Mouse (Mus musculus) heart, embryonic 12.5 days (tissue): Measurements from ENCODE around the gene Tmed8. TPM values are rescaled to one million over a fixed set of nuclear protein-coding genes. Genes with fewer than 3 reads are reported as not detected.
A peak's percentile ranks its signal among the peaks of the same experiment; 100 is the strongest.
"Not testable (repeated sequence)": the region's sequence is repeated elsewhere in the genome, so short reads cannot be mapped to it uniquely, and the experiment has no call there.

Source experiments
- ATAC-seq: fragments of 200-750 bp; cut with Nextera tagmentation; 2 replicates; pipeline ENCODE4 v1.8.0; 2017; ENCODE audit warnings: moderate TSS enrichment, moderate library complexity; ENCODE audit not compliant: insufficient number of reproducible peaks, low FRiP score
- H3K27ac ChIP-seq: fragments of 300-500 bp; sonication (generic); 2 replicates; pipeline ENCODE4 v1.5.1; 2016; ENCODE audit warnings: mild to moderate bottlenecking, moderate library complexity; ENCODE audit not compliant: poor library complexity, severe bottlenecking
- H3K27me3 ChIP-seq: fragments of 300-500 bp; sonication (generic); replicated peaks from 2 replicates; pipeline ENCODE4 v1.6.1; 2016; ENCODE audit warnings: mild to moderate bottlenecking, moderate library complexity
- H3K36me3 ChIP-seq: fragments of 300-500 bp; sonication (generic); 2 replicates; pipeline ENCODE4 v1.6.1; 2016; ENCODE audit warnings: mild to moderate bottlenecking, moderate library complexity
- H3K4me1 ChIP-seq: fragments of 300-500 bp; sonication (generic); replicated peaks from 2 replicates; pipeline ENCODE4 v1.6.1; 2016; ENCODE audit warnings: mild to moderate bottlenecking
- H3K4me2 ChIP-seq: fragments of 300-500 bp; sonication (generic); 2 replicates; pipeline ENCODE4 v1.6.1; 2016; ENCODE audit warnings: mild to moderate bottlenecking, moderate library complexity
- H3K4me3 ChIP-seq: fragments of 300-500 bp; sonication (generic); 2 replicates; pipeline ENCODE4 v1.5.1; 2016; ENCODE audit warnings: mild to moderate bottlenecking
- H3K9ac ChIP-seq: fragments of 300-500 bp; sonication (generic); 2 replicates; pipeline ENCODE4 v1.6.1; 2016; ENCODE audit warnings: mild to moderate bottlenecking, moderate library complexity
- H3K9me3 ChIP-seq: fragments of 300-500 bp; sonication (generic); replicated peaks from 2 replicates; pipeline ENCODE4 v1.6.1; 2016; ENCODE audit warnings: mild to moderate bottlenecking, moderate library complexity
- WGBS: fragments of 180-500 bp; shearing (Covaris S2); methylation state at CpG from one replicate; pipeline ENCODE4 v1.1.7; 2016; 5-methylcytosine and 5-hydroxymethylcytosine counted together
- polyA plus RNA-seq: library from polyadenylated mRNA; unstranded; fragments of >200 nt; fragmentation: Nextera tagmentation; extraction: Ambion mirVana; gene quantifications from 2 replicates; pipeline ENCODE4 v1.2.1, GENCODE M21; 2016

Tmed8 gene
- polyA plus RNA-seq, 1 experiment from 2014 or later, result 3.4 TPM

GRCm38 (mm10) chr12:87205789-87206188 lies 5.5 kb upstream of the Tmed8 start:
- not testable (repeated sequence) for H3K4me2 ChIP-seq, H3K27me3 ChIP-seq, H3K27ac ChIP-seq, ATAC-seq, H3K4me3 ChIP-seq, H3K4me1 ChIP-seq, H3K36me3 ChIP-seq, H3K9me3 ChIP-seq, H3K9ac ChIP-seq
- WGBS, result 85% methylated on average over 5 of the region's 5 CpGs

GRCm38 (mm10) chr12:87201694-87202093 lies 1.4 kb upstream of the Tmed8 start:
- 62% methylated on average over 5 of the region's 5 CpGs for WGBS
- no peaks in the 10 kb centered on the region for H3K27me3 ChIP-seq
- no peak overlapping the region for H3K4me3 ChIP-seq
- no peak overlapping the region for H3K4me2 ChIP-seq
- no peaks in the 10 kb centered on the region for H3K36me3 ChIP-seq
- H3K9ac ChIP-seq, result no peak overlapping the region
- no peak for ATAC-seq
- no peaks in the 10 kb centered on the region for H3K9me3 ChIP-seq
- peaks cover 5% of the 10 kb centered on the region; the same call in 1 of the 2 replicates for H3K4me1 ChIP-seq
- no peak overlapping the region for H3K27ac ChIP-seq

- Histone ChIP-seq H3K4me1 (peaks cover 5% of the 10 kb centered on the region; the same call in 1 of the 2 replicates), H3K27ac (peak within 1 kb of the TSS; percentile 6; the same call in 1 of the 2 replicates), H3K4me2 (peak within 1 kb of the TSS; percentile 86), H3K9me3 (no peaks in the 10 kb centered on the region), H3K4me3 (peak within 1 kb of the TSS; percentile 68), H3K36me3 (no peaks in the 10 kb centered on the region), H3K27me3 (no peaks in the 10 kb centered on the region), H3K9ac (peak within 1 kb of the TSS; percentile 84)
- under 1% methylated on average over 29 of the region's 38 CpGs for WGBS
- ATAC-seq, result peak; percentile 52
These were observed 865 bp downstream of the Tmed8 start, which contains the start of gene Samd15 for GRCm38 (mm10) chr12:87199206-87199972. Gene Samd15, plus strand, starts transcription at chr12:87199723.

- Histone ChIP-seq H3K4me1 (peaks cover 5% of the 10 kb centered on the region; the same call in 1 of the 2 replicates), H3K9me3 (no peaks in the 10 kb centered on the region), H3K27ac (no peak overlapping the region), H3K9ac (peak overlapping the region; percentile 84; the same call in 1 of the 2 replicates), H3K4me3 (peak overlapping the region; percentile 68), H3K36me3 (no peaks in the 10 kb centered on the region), H3K4me2 (peak overlapping the region; percentile 86), H3K27me3 (no peaks in the 10 kb centered on the region)
- no peak for ATAC-seq
- 55% methylated on average over 6 of the region's 6 CpGs for WGBS
These were observed 1.5 kb downstream of the Tmed8 start for GRCm38 (mm10) chr12:87198792-87199191.

GRCm38 (mm10) chr12:87196310-87196709 lies 3.9 kb downstream of the Tmed8 start:
- Histone ChIP-seq H3K4me3 (no peak overlapping the region), H3K27me3 (no peaks in the 10 kb centered on the region), H3K4me2 (no peak overlapping the region), H3K36me3 (no peaks in the 10 kb centered on the region), H3K9me3 (no peaks in the 10 kb centered on the region), H3K9ac (no peak overlapping the region), H3K4me1 (peaks cover 5% of the 10 kb centered on the region; the same call in 1 of the 2 replicates), H3K27ac (no peak overlapping the region)
- ATAC-seq, result no peak

- no peak overlapping the region for H3K27ac ChIP-seq
- no peaks in the 10 kb centered on the region for H3K9me3 ChIP-seq
- H3K9ac ChIP-seq, result no peak overlapping the region
- H3K4me3 ChIP-seq, result no peak overlapping the region
- 75% methylated on average over 1 of the region's 1 CpGs for WGBS
- H3K4me1 ChIP-seq, result peaks cover 5% of the 10 kb centered on the region; the same call in 1 of the 2 replicates
- no peak overlapping the region for H3K4me2 ChIP-seq
- no peaks in the 10 kb centered on the region for H3K27me3 ChIP-seq
- no peak for ATAC-seq
- H3K36me3 ChIP-seq, result no peaks in the 10 kb centered on the region
These were observed 5.2 kb downstream of the Tmed8 start for GRCm38 (mm10) chr12:87195069-87195468.

- Histone ChIP-seq H3K4me2 (no peak overlapping the region), H3K9ac (no peak overlapping the region), H3K36me3 (no peaks in the 10 kb centered on the region), H3K9me3 (no peaks in the 10 kb centered on the region), H3K4me3 (no peak overlapping the region), H3K4me1 (no peaks in the 10 kb centered on the region), H3K27me3 (no peaks in the 10 kb centered on the region), H3K27ac (no peak overlapping the region)
- no peak for ATAC-seq
- 87% methylated on average over 3 of the region's 3 CpGs for WGBS
These were observed 7.2 kb downstream of the Tmed8 start for GRCm38 (mm10) chr12:87193008-87193407.

GRCm38 (mm10) chr12:87177631-87178030 lies 22.6 kb downstream of the Tmed8 start:
- WGBS, result 93% methylated on average over 4 of the region's 4 CpGs
- no peak for ATAC-seq
- H3K27ac ChIP-seq, result no peak overlapping the region
- H3K4me1 ChIP-seq, result no peaks in the 10 kb centered on the region
- H3K4me3 ChIP-seq, result no peak overlapping the region
- no peaks in the 10 kb centered on the region for H3K9me3 ChIP-seq
- H3K27me3 ChIP-seq, result no peaks in the 10 kb centered on the region
- H3K4me2 ChIP-seq, result no peak overlapping the region
- H3K9ac ChIP-seq, result no peak overlapping the region
- no peaks in the 10 kb centered on the region; the same call in 1 of the 2 replicates for H3K36me3 ChIP-seq

GRCm38 (mm10) chr12:87175194-87175946 lies 24.9 kb downstream of the Tmed8 start:
- Histone ChIP-seq H3K4me3 (no peak overlapping the region), H3K36me3 (peaks cover 12% of the 10 kb centered on the region; the same call in 1 of the 2 replicates), H3K9ac (no peak overlapping the region), H3K4me2 (no peak overlapping the region), H3K27ac (no peak overlapping the region), H3K27me3 (no peaks in the 10 kb centered on the region), H3K4me1 (no peaks in the 10 kb centered on the region), H3K9me3 (no peaks in the 10 kb centered on the region)
- 56% methylated on average over 4 of the region's 4 CpGs for WGBS
- no peak for ATAC-seq

- Histone ChIP-seq H3K4me1 (peaks cover 4% of the 10 kb centered on the region; the same call in 1 of the 2 replicates), H3K4me3 (no peak overlapping the region), H3K9ac (no peak overlapping the region), H3K27ac (no peak overlapping the region; the same call in 1 of the 2 replicates), H3K27me3 (no peaks in the 10 kb centered on the region), H3K4me2 (no peak overlapping the region), H3K36me3 (peaks cover 40% of the 10 kb centered on the region), H3K9me3 (0 out of 2 replicates have a peak, but pooled peaks cover under 1% of the 10 kb centered on the region)
- WGBS, result 80% methylated on average over 5 of the region's 5 CpGs
- ATAC-seq, result peak; percentile 90
These were observed 39.4 kb downstream of the Tmed8 start for GRCm38 (mm10) chr12:87160815-87161214.

- ATAC-seq, result peak; percentile 68; the same call in 1 of the 2 replicates
- WGBS, result 68% methylated on average over 1 of the region's 1 CpGs
- Histone ChIP-seq H3K9me3 (0 out of 2 replicates have a peak, but pooled peaks cover 6% of the 10 kb centered on the region), H3K27me3 (no peaks in the 10 kb centered on the region), H3K36me3 (peaks cover 42% of the 10 kb centered on the region), H3K27ac (peak overlapping the region; percentile 45; the same call in 1 of the 2 replicates), H3K9ac (no peak overlapping the region), H3K4me2 (no peak overlapping the region), H3K4me1 (peaks cover 4% of the 10 kb centered on the region; the same call in 1 of the 2 replicates), H3K4me3 (no peak overlapping the region)
These were observed 39.9 kb downstream of the Tmed8 start for GRCm38 (mm10) chr12:87160310-87160709.
